Mouse (Mus musculus) MEL (cell line): Measurements from ENCODE around the gene Dglucy.

Source experiments
- CHD1 ChIP-seq: IDR thresholded peaks from 2 replicates; pipeline ENCODE4 v1.6.1; 2012; ENCODE audit warnings: low read depth, mild to moderate bottlenecking, inconsistent platforms, low read length, improper control_type of control experiment
- CTCF ChIP-seq, 3 experiments: IDR thresholded peaks in 2 of 3; conservative IDR thresholded peaks in 1 of 3; 2 replicates each; pipeline ENCODE4 v1.5.1; 2011 to 2012; ENCODE audit warnings: low read length in 3 of 3, low read depth in 2 of 3, mild to moderate bottlenecking in 2 of 3, improper control_type of control experiment in 1 of 3, inconsistent platforms in 1 of 3, mixed read lengths in 1 of 3, moderate library complexity in 1 of 3; ENCODE audit not compliant: control insufficient read depth in 1 of 3, insufficient read depth in 1 of 3, poor library complexity in 1 of 3, severe bottlenecking in 1 of 3
- KAT2A ChIP-seq: conservative IDR thresholded peaks from 2 replicates; pipeline ENCODE4 v1.6.1; 2012; ENCODE audit warnings: low read depth, low read length, improper control_type of control experiment, inconsistent platforms
- MAX ChIP-seq: IDR thresholded peaks from 2 replicates; pipeline ENCODE4 v1.6.1; 2011; ENCODE audit warnings: low read length, improper control_type of control experiment
- MAZ ChIP-seq: IDR thresholded peaks from 2 replicates; pipeline ENCODE4 v1.6.1; 2012; ENCODE audit warnings: low read depth, mild to moderate bottlenecking, inconsistent platforms, low read length, improper control_type of control experiment
- MEF2A ChIP-seq: IDR thresholded peaks from 2 replicates; pipeline ENCODE4 v1.6.1; 2014; ENCODE audit warnings: low read depth, mild to moderate bottlenecking, inconsistent platforms, low read length, improper control_type of control experiment; ENCODE audit not compliant: poor library complexity, insufficient replicate concordance, severe bottlenecking; ENCODE audit errors: extremely low read depth
- MYB ChIP-seq: IDR thresholded peaks from 2 replicates; pipeline ENCODE4 v1.6.1; 2011; ENCODE audit warnings: mild to moderate bottlenecking, low read depth, low read length, improper control_type of control experiment
- MYC ChIP-seq: IDR thresholded peaks from 2 replicates; pipeline ENCODE4 v1.6.1; 2011; ENCODE audit warnings: low read depth, mild to moderate bottlenecking, low read length, improper control_type of control experiment, moderate library complexity
- POLR2A ChIP-seq, 2 experiments: IDR thresholded peaks; 2 replicates each; pipeline ENCODE4 v1.6.1; 2011 to 2012; ENCODE audit warnings: low read length in 2 of 2, mild to moderate bottlenecking in 2 of 2, control low read depth in 1 of 2, improper control_type of control experiment in 1 of 2, low read depth in 1 of 2, moderate library complexity in 1 of 2; ENCODE audit not compliant: control insufficient read depth in 1 of 2, insufficient read depth in 1 of 2, poor library complexity in 1 of 2
- POLR2AphosphoS5 ChIP-seq: IDR thresholded peaks from 2 replicates; pipeline ENCODE4 v1.6.1; 2012; ENCODE audit warnings: low read depth, borderline replicate concordance, mild to moderate bottlenecking, inconsistent platforms, low read length, moderate library complexity, mixed read lengths
- TBP ChIP-seq: IDR thresholded peaks from 2 replicates; pipeline ENCODE4 v1.8.0; 2011; ENCODE audit warnings: low read depth, low read length, improper control_type of control experiment

DNA sequence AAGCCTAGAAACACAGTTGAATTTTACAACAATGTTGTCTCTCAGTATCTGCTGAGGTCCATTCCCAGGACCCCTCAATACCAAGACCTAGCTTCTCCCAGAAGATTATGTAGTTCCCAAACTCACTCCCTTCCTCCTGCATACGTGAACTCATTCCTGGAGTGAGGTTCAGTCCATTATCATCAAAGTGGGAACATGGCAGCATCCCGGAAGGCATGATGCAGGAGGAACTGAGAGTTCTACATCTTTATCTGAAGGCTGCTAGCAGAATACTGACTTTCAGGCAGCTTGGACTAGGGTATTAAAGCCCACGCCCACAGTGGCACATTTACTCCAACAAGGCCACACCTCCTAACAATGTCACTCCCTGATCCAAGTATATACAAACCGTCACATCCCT is 64.3 kb downstream of the Dglucy start:
- TF ChIP-seq CTCF (IDR thresholded peaks at IDR 0.05 in 2 of 3, conservative IDR thresholded peaks at IDR 0.05 in 1 of 3; ENCODE audit: control insufficient read depth in 1 of 3, insufficient read depth in 1 of 3, low read depth in 2 of 3, low read length in 3 of 3, poor library complexity in 1 of 3, severe bottlenecking in 1 of 3) (no peak), CHD1 (no peak), MAX (no peak), POLR2A (IDR thresholded peaks at IDR 0.05; ENCODE audit: control insufficient read depth in 1 of 2, insufficient read depth in 1 of 2, low read depth in 1 of 2, low read length in 2 of 2, poor library complexity in 1 of 2) (no peak), TBP (no peak), KAT2A (no peak), MYC (no peak), MYB (no peak), MAZ (no peak), POLR2AphosphoS5 (no peak), MEF2A (no peak)
